Comparison of ENCODE assay signal across 17 mouse cellular contexts in genomic region chr2:94665850-94666249, GRCm38 (mm10).
"Had no signal": no experiment of that assay in that cellular context is flagged by ENCODE, and none has a peak within 500 bp of the region (broad histone marks: within the 10 kb centered on the region; RNA-seq: fewer than 3 reads in every experiment).

No protein-coding gene starts in this region.

- H3K27me3 ChIP-seq: limb, embryonic 12.5 days; limb, embryonic 15.5 days; midbrain, embryonic 12.5 days; midbrain, embryonic 15.5 days; neural tube, embryonic 12.5 days; neural tube, embryonic 15.5 days had no signal

- H3K27ac ChIP-seq: kidney, postnatal 0 days; limb, embryonic 12.5 days; limb, embryonic 15.5 days; liver, embryonic 14.5 days; macrophage; midbrain, embryonic 12.5 days; midbrain, embryonic 15.5 days; neural tube, embryonic 12.5 days; neural tube, embryonic 15.5 days; stomach, postnatal 0 days had no signal

- H3K4me3 ChIP-seq: limb, embryonic 12.5 days; limb, embryonic 15.5 days; midbrain, embryonic 12.5 days; midbrain, embryonic 15.5 days; neural tube, embryonic 12.5 days; neural tube, embryonic 15.5 days had no signal

- H3K36me3 ChIP-seq: limb, embryonic 12.5 days; limb, embryonic 15.5 days; midbrain, embryonic 12.5 days; midbrain, embryonic 15.5 days; neural tube, embryonic 12.5 days; neural tube, embryonic 15.5 days had no signal

- DNase-seq: kidney, postnatal 36 days; left cerebral cortex, postnatal 4 days; liver, postnatal 0 days; lung, embryonic 14.5 days; retina, postnatal 1 day; thymus, adult 2 months; thymus, postnatal 25 days had no signal

- H3K9me3 ChIP-seq: limb, embryonic 12.5 days; limb, embryonic 15.5 days; midbrain, embryonic 12.5 days; midbrain, embryonic 15.5 days; neural tube, embryonic 12.5 days; neural tube, embryonic 15.5 days had no signal

- H3K4me1 ChIP-seq: limb, embryonic 12.5 days; limb, embryonic 15.5 days; midbrain, embryonic 12.5 days; midbrain, embryonic 15.5 days; neural tube, embryonic 12.5 days; neural tube, embryonic 15.5 days had no signal
